Comparison of ENCODE assay signal across 25 mouse cellular contexts in genomic region chr7:122520850-122521638, GRCm38 (mm10).
DNase-seq lines count a peak whose midpoint lies in the region; ATAC-seq and TF ChIP-seq lines count a peak whose summit lies in the region.
"Had no signal": no experiment of that assay in that cellular context is flagged by ENCODE, and none has a peak within 500 bp of the region (broad histone marks: within the 10 kb centered on the region; RNA-seq: fewer than 3 reads in every experiment).

No protein-coding gene starts in this region.

- 0 out of 2 replicates have a peak, but pooled peaks have one; percentile 29 for ATAC-seq in frontal cortex, adult (ENCODE audit: low TSS enrichment)
- peak; percentile 80 for ATAC-seq in midbrain, embryonic 11.5 days (ENCODE audit: low FRiP score)
- ATAC-seq in midbrain, postnatal 0 days (ENCODE audit: low FRiP score): no peak
- peak; percentile 65; the same call in 1 of the 2 replicates for ATAC-seq in forebrain, postnatal 0 days
- ATAC-seq: activated CD4-positive, CD25-positive, alpha-beta regulatory T cell, adult 4 months; intestine, postnatal 0 days had no signal

- no peaks in the 10 kb centered on the region for H3K27me3 ChIP-seq in midbrain, embryonic 11.5 days (ENCODE audit: control insufficient read depth, insufficient read depth, low read length)
- H3K27me3 ChIP-seq in midbrain, postnatal 0 days (ENCODE audit: insufficient read depth, low read length): no peaks in the 10 kb centered on the region
- no peaks in the 10 kb centered on the region for H3K27me3 ChIP-seq in forebrain, postnatal 0 days (ENCODE audit: insufficient read depth, low read length)
- H3K27me3 ChIP-seq: heart, embryonic 13.5 days; liver, embryonic 15.5 days; lung, embryonic 15.5 days; megakaryocyte, embryonic 14.5 days; neural tube, embryonic 13.5 days; stomach, embryonic 15.5 days had no signal

- DNase-seq in frontal cortex, postnatal 36 days (ENCODE audit: low spot score in 2 of 2): no peak
- peak; percentile 86 for DNase-seq in midbrain, embryonic 11.5 days (ENCODE audit: low spot score, missing footprints)
- DNase-seq in midbrain, postnatal 0 days (ENCODE audit: low spot score): no peak
- no peak for DNase-seq in forebrain, postnatal 0 days
- no peak for DNase-seq in left cerebral cortex, adult 18-20 months (ENCODE audit: low spot score in 2 of 2)
- DNase-seq in urinary bladder, adult 18-20 months (ENCODE audit: low spot score in 2 of 2): no peak
- DNase-seq: adrenal gland, postnatal 14 days; cerebellum, adult 8-10 months; gastrocnemius, postnatal 25 days; heart, adult 2 months; liver; lung, postnatal 36 days; right cerebral cortex, adult 18-20 months; right cerebral cortex, postnatal 4 days; thymus, postnatal 25 days had no signal

- H3K4me1 ChIP-seq in midbrain, embryonic 11.5 days (ENCODE audit: control insufficient read depth, insufficient read depth, low read length): peaks cover 3% of the 10 kb centered on the region
- no peaks in the 10 kb centered on the region for H3K4me1 ChIP-seq in midbrain, postnatal 0 days (ENCODE audit: insufficient read depth, low read length)
- H3K4me1 ChIP-seq in forebrain, postnatal 0 days (ENCODE audit: insufficient read depth): no peaks in the 10 kb centered on the region
- H3K4me1 ChIP-seq: heart, embryonic 13.5 days; limb, embryonic 10.5 days; liver, embryonic 15.5 days; megakaryocyte, embryonic 14.5 days; neural tube, embryonic 13.5 days; stomach, embryonic 15.5 days had no signal

- no peak overlapping the region for H3K4me3 ChIP-seq in midbrain, embryonic 11.5 days (ENCODE audit: low read depth, low read length)
- no peak overlapping the region for H3K4me3 ChIP-seq in midbrain, postnatal 0 days (ENCODE audit: low read depth, low read length)
- H3K4me3 ChIP-seq in forebrain, postnatal 0 days (ENCODE audit: low read depth, low read length): no peak overlapping the region
- H3K4me3 ChIP-seq: heart, adult 2 months; heart, embryonic 13.5 days; limb, embryonic 10.5 days; liver, embryonic 15.5 days; lung, embryonic 15.5 days; megakaryocyte, embryonic 14.5 days; neural tube, embryonic 13.5 days; stomach, embryonic 15.5 days had no signal

- no peaks in the 10 kb centered on the region for H3K9me3 ChIP-seq in midbrain, embryonic 11.5 days (ENCODE audit: control insufficient read depth, low read length)
- H3K9me3 ChIP-seq in midbrain, postnatal 0 days (ENCODE audit: low read length): no peaks in the 10 kb centered on the region
- H3K9me3 ChIP-seq in forebrain, postnatal 0 days (ENCODE audit: low read length): no peaks in the 10 kb centered on the region
- H3K9me3 ChIP-seq: heart, embryonic 13.5 days; limb, embryonic 10.5 days; liver, embryonic 15.5 days; lung, embryonic 15.5 days; megakaryocyte, embryonic 14.5 days; neural tube, embryonic 13.5 days; stomach, embryonic 15.5 days had no signal

- H3K4me2 ChIP-seq in midbrain, embryonic 11.5 days: no peak overlapping the region
- no peak overlapping the region for H3K4me2 ChIP-seq in midbrain, postnatal 0 days (ENCODE audit: low read depth, low read length, poor library complexity, severe bottlenecking)
- H3K4me2 ChIP-seq in forebrain, postnatal 0 days (ENCODE audit: low read depth): no peak overlapping the region
- H3K4me2 ChIP-seq: heart, embryonic 13.5 days; liver, embryonic 15.5 days; lung, embryonic 15.5 days; neural tube, embryonic 13.5 days; stomach, embryonic 15.5 days had no signal

- H3K27ac ChIP-seq in midbrain, embryonic 11.5 days (ENCODE audit: low read depth, low read length): peak overlapping the region; percentile 21; the same call in 1 of the 2 replicates
- H3K27ac ChIP-seq in midbrain, postnatal 0 days (ENCODE audit: low read depth, low read length): no peak overlapping the region
- H3K27ac ChIP-seq in forebrain, postnatal 0 days (ENCODE audit: low read depth, low read length): no peak overlapping the region; the same call in 1 of the 2 replicates
- H3K27ac ChIP-seq: heart, adult 2 months; heart, embryonic 13.5 days; limb, embryonic 10.5 days; liver, embryonic 15.5 days; lung, embryonic 15.5 days; neural tube, embryonic 13.5 days; stomach, embryonic 15.5 days had no signal

- no peaks in the 10 kb centered on the region for H3K36me3 ChIP-seq in midbrain, embryonic 11.5 days (ENCODE audit: control insufficient read depth, insufficient read depth, low read length)
- peaks cover 3% of the 10 kb centered on the region; the same call in 1 of the 2 replicates for H3K36me3 ChIP-seq in midbrain, postnatal 0 days (ENCODE audit: insufficient read depth, low read length)
- no peaks in the 10 kb centered on the region for H3K36me3 ChIP-seq in forebrain, postnatal 0 days (ENCODE audit: insufficient read depth)
- H3K36me3 ChIP-seq: heart, embryonic 13.5 days; limb, embryonic 10.5 days; liver, embryonic 15.5 days; lung, embryonic 15.5 days; neural tube, embryonic 13.5 days; stomach, embryonic 15.5 days had no signal

- no peak for TF ChIP-seq CTCF in midbrain, postnatal 0 days (IDR thresholded peaks at IDR 0.05)
- no peak for TF ChIP-seq CTCF in forebrain, postnatal 0 days (IDR thresholded peaks at IDR 0.05; ENCODE audit: low read depth)

- 17% methylated on average over 7 of the region's 7 CpGs for WGBS in midbrain, embryonic 11.5 days
- WGBS in midbrain, postnatal 0 days: 28% methylated on average over 7 of the region's 7 CpGs
- WGBS in forebrain, postnatal 0 days: 19% methylated on average over 7 of the region's 7 CpGs

- H3K9ac ChIP-seq in midbrain, embryonic 11.5 days (ENCODE audit: low read length): no peak overlapping the region
- H3K9ac ChIP-seq in midbrain, postnatal 0 days (replicated peaks; ENCODE audit: low read length, poor library complexity, severe bottlenecking): no peak overlapping the region
- no peak overlapping the region for H3K9ac ChIP-seq in forebrain, postnatal 0 days
- H3K9ac ChIP-seq: heart, embryonic 13.5 days; liver, embryonic 15.5 days; lung, embryonic 15.5 days; neural tube, embryonic 13.5 days; stomach, embryonic 15.5 days had no signal
